Mouse (Mus musculus): ENCODE data around the gene Sdf2l1. TPM values are rescaled to one million over a fixed set of nuclear protein-coding genes. Genes with fewer than 3 reads are reported as not detected.

The Sdf2l1 gene
- polyA plus RNA-seq, 1 experiment from 2014 or later: 107 TPM

- Histone ChIP-seq H3K27ac (replicated peaks) (peak within 1 kb of the TSS; percentile 61), H3K4me3 (peak within 1 kb of the TSS; percentile 69), H3K36me3 (replicated peaks) (peaks cover 72% of the 10 kb centered on the region), H3K27me3 (replicated peaks; ENCODE audit: low read depth, poor library complexity, severe bottlenecking) (no peaks in the 10 kb centered on the region), H3K4me1 (peaks cover 11% of the 10 kb centered on the region), H3K9me3 (no peaks in the 10 kb centered on the region)
- peak; percentile 77 for DNase-seq (ENCODE audit: low spot score)
- WGBS: 10% methylated on average over 38 of the region's 38 CpGs
Observed at GRCm38 (mm10) chr16:17110771-17111743, 21.1 kb downstream of the Sdf2l1 start, which contains the start of gene Ppil2. Ppil2 (minus strand) TSS chr16:17111257.

GRCm38 (mm10) chr16:17104600-17104999 lies 27.6 kb downstream of the Sdf2l1 start:
- H3K4me1 ChIP-seq: peaks cover 2% of the 10 kb centered on the region; the same call in 1 of the 2 replicates
- peaks cover 94% of the 10 kb centered on the region for H3K36me3 ChIP-seq (replicated peaks)
- H3K9me3 ChIP-seq: no peaks in the 10 kb centered on the region
- H3K27me3 ChIP-seq (replicated peaks; ENCODE audit: low read depth, poor library complexity, severe bottlenecking): no peaks in the 10 kb centered on the region
- DNase-seq (ENCODE audit: low spot score): no peak
- no peak overlapping the region for H3K27ac ChIP-seq (replicated peaks)
- 95% methylated on average over 4 of the region's 4 CpGs for WGBS
- H3K4me3 ChIP-seq: no peak overlapping the region

GRCm38 (mm10) chr16:17102630-17103220 lies 29.5 kb downstream of the Sdf2l1 start:
- DNase-seq (ENCODE audit: low spot score): no peak
- Histone ChIP-seq H3K27me3 (replicated peaks; ENCODE audit: low read depth, poor library complexity, severe bottlenecking) (no peaks in the 10 kb centered on the region), H3K36me3 (replicated peaks) (peaks cover 97% of the 10 kb centered on the region), H3K9me3 (no peaks in the 10 kb centered on the region), H3K4me1 (no peaks in the 10 kb centered on the region), H3K4me3 (no peak overlapping the region), H3K27ac (replicated peaks) (no peak overlapping the region)
- 84% methylated on average over 7 of the region's 7 CpGs for WGBS

GRCm38 (mm10) chr16:17096938-17097337 lies 35.2 kb downstream of the Sdf2l1 start:
- H3K9me3 ChIP-seq: no peaks in the 10 kb centered on the region
- no peak overlapping the region for H3K27ac ChIP-seq (replicated peaks)
- DNase-seq (ENCODE audit: low spot score): no peak
- H3K4me3 ChIP-seq: no peak overlapping the region
- H3K36me3 ChIP-seq (replicated peaks): peaks cover 100% of the 10 kb centered on the region
- no peaks in the 10 kb centered on the region for H3K4me1 ChIP-seq
- 97% methylated on average over 3 of the region's 3 CpGs for WGBS
- no peaks in the 10 kb centered on the region for H3K27me3 ChIP-seq (replicated peaks; ENCODE audit: low read depth, poor library complexity, severe bottlenecking)

GRCm38 (mm10) chr16:17088346-17088745 lies 43.8 kb downstream of the Sdf2l1 start:
- H3K4me1 ChIP-seq: no peaks in the 10 kb centered on the region
- H3K36me3 ChIP-seq (replicated peaks): peaks cover 100% of the 10 kb centered on the region
- 79% methylated on average over 3 of the region's 3 CpGs for WGBS
- no peak overlapping the region for H3K27ac ChIP-seq (replicated peaks)
- H3K9me3 ChIP-seq: no peaks in the 10 kb centered on the region
- no peak overlapping the region for H3K4me3 ChIP-seq
- H3K27me3 ChIP-seq (replicated peaks; ENCODE audit: low read depth, poor library complexity, severe bottlenecking): no peaks in the 10 kb centered on the region
- no peak for DNase-seq (ENCODE audit: low spot score)

GRCm38 (mm10) chr16:17086669-17087193 lies 45.5 kb downstream of the Sdf2l1 start:
- Histone ChIP-seq H3K9me3 (no peaks in the 10 kb centered on the region), H3K27me3 (replicated peaks; ENCODE audit: low read depth, poor library complexity, severe bottlenecking) (no peaks in the 10 kb centered on the region), H3K27ac (replicated peaks) (no peak overlapping the region), H3K4me1 (no peaks in the 10 kb centered on the region), H3K36me3 (replicated peaks) (peaks cover 100% of the 10 kb centered on the region), H3K4me3 (no peak overlapping the region)
- WGBS: 83% methylated on average over 13 of the region's 13 CpGs
- DNase-seq (ENCODE audit: low spot score): no peak

- H3K36me3 ChIP-seq (replicated peaks): peaks cover 100% of the 10 kb centered on the region
- no peak overlapping the region for H3K27ac ChIP-seq (replicated peaks)
- no peaks in the 10 kb centered on the region for H3K27me3 ChIP-seq (replicated peaks; ENCODE audit: low read depth, poor library complexity, severe bottlenecking)
- no peaks in the 10 kb centered on the region for H3K4me1 ChIP-seq
- no peak overlapping the region for H3K4me3 ChIP-seq
- 88% methylated on average over 3 of the region's 3 CpGs for WGBS
- no peak for DNase-seq (ENCODE audit: low spot score)
- H3K9me3 ChIP-seq: no peaks in the 10 kb centered on the region
Observed at GRCm38 (mm10) chr16:17086241-17086640, 45.9 kb downstream of the Sdf2l1 start.

- peaks cover 100% of the 10 kb centered on the region for H3K36me3 ChIP-seq (replicated peaks)
- WGBS: 92% methylated on average over 4 of the region's 4 CpGs
Observed at GRCm38 (mm10) chr16:17085636-17086035, 46.5 kb downstream of the Sdf2l1 start.

GRCm38 (mm10) chr16:17082121-17082792 lies 49.9 kb downstream of the Sdf2l1 start:
- no peak for DNase-seq (ENCODE audit: low spot score)
- WGBS: 88% methylated on average over 6 of the region's 6 CpGs
- H3K36me3 ChIP-seq (replicated peaks): peaks cover 98% of the 10 kb centered on the region

More at GRCm38 (mm10) chr16:17085636-17086035, 46.5 kb downstream of the Sdf2l1 start:
- no peaks in the 10 kb centered on the region for H3K27me3 ChIP-seq (replicated peaks; ENCODE audit: low read depth, poor library complexity, severe bottlenecking)
- no peak overlapping the region for H3K4me3 ChIP-seq
- no peaks in the 10 kb centered on the region for H3K4me1 ChIP-seq
- DNase-seq (ENCODE audit: low spot score): no peak
- no peaks in the 10 kb centered on the region for H3K9me3 ChIP-seq
- H3K27ac ChIP-seq (replicated peaks): no peak overlapping the region

More at GRCm38 (mm10) chr16:17082121-17082792, 49.9 kb downstream of the Sdf2l1 start:
- H3K4me3 ChIP-seq: no peak overlapping the region
- no peaks in the 10 kb centered on the region for H3K4me1 ChIP-seq
- H3K27me3 ChIP-seq (replicated peaks; ENCODE audit: low read depth, poor library complexity, severe bottlenecking): no peaks in the 10 kb centered on the region
- H3K27ac ChIP-seq (replicated peaks): no peak overlapping the region
- H3K9me3 ChIP-seq: no peaks in the 10 kb centered on the region

MicroRNAs encoded within 50 kb of the gene (microRNA counts, 519-probe panel; counts per million panel counts)
- microRNA mmu-miR-130b: 6,087 counts per million, percentile 95 among the panel's probes with 10 or more counts
- microRNA mmu-miR-301b: 4,450 counts per million, percentile 82 among the panel's probes with 10 or more counts

Small RNA genes lying within 50 kb of the gene (microRNA-seq; reads per million reads assigned to microRNA genes)
- 14,395 reads per million, percentile 97 among the genes with 10 or more reads in this experiment for gene Mir130b
- 263 reads per million, percentile 61 among the genes with 10 or more reads in this experiment for gene Mir301b

Other genes with a start within 250 kb of the Sdf2l1 start
- gene Ppm1f, start 235.9 kb downstream of the Sdf2l1 start, polyA plus RNA-seq (2016; fragmentation: Nextera tagmentation; extraction: Ambion mirVana): 33.8 and 35.7 TPM in 2 replicates
- gene Mapk1, start 149.0 kb downstream of the Sdf2l1 start, polyA plus RNA-seq (2016; fragmentation: Nextera tagmentation; extraction: Ambion mirVana): 141 TPM in 2 replicates
- 89.9 and 95.5 TPM in 2 replicates for gene Ypel1, start 62.7 kb downstream of the Sdf2l1 start, polyA plus RNA-seq (2016; fragmentation: Nextera tagmentation; extraction: Ambion mirVana)
- 150 TPM in 2 replicates for gene Ppil2, start 21.1 kb downstream of the Sdf2l1 start, polyA plus RNA-seq (2016; fragmentation: Nextera tagmentation; extraction: Ambion mirVana)
- gene 2610318N02Rik, start 7.2 kb downstream of the Sdf2l1 start, polyA plus RNA-seq (2016; fragmentation: Nextera tagmentation; extraction: Ambion mirVana): 170 and 185 TPM in 2 replicates
- 6.7 and 7.5 TPM in 2 replicates for gene Ydjc, start 12.2 kb upstream of the Sdf2l1 start, polyA plus RNA-seq (2016; fragmentation: Nextera tagmentation; extraction: Ambion mirVana)
- gene Ccdc116, start 14.8 kb upstream of the Sdf2l1 start, polyA plus RNA-seq (2016; fragmentation: Nextera tagmentation; extraction: Ambion mirVana): 0.55 and 0.57 TPM in 2 replicates
- gene Ube2l3, start 70.3 kb upstream of the Sdf2l1 start, polyA plus RNA-seq (2016; fragmentation: Nextera tagmentation; extraction: Ambion mirVana): 410 and 436 TPM in 2 replicates
- gene Rimbp3, start 76.2 kb upstream of the Sdf2l1 start, polyA plus RNA-seq (2016; fragmentation: Nextera tagmentation; extraction: Ambion mirVana): 0.70 and 0.79 TPM in 2 replicates
- gene Hic2, start 101.2 kb upstream of the Sdf2l1 start, polyA plus RNA-seq (2016; fragmentation: Nextera tagmentation; extraction: Ambion mirVana): 17.0 and 17.1 TPM in 2 replicates
- gene Tmem191c, start 143.7 kb upstream of the Sdf2l1 start, polyA plus RNA-seq (2016; fragmentation: Nextera tagmentation; extraction: Ambion mirVana): 7.1 and 8.9 TPM in 2 replicates
- gene Serpind1, start 199.0 kb upstream of the Sdf2l1 start, polyA plus RNA-seq (2016; fragmentation: Nextera tagmentation; extraction: Ambion mirVana): 0.19 and 0.21 TPM in 2 replicates